Mouse (Mus musculus): ENCODE results near the gene Picalm.
"Not testable (repeated sequence)": the region's sequence is repeated elsewhere in the genome, so short reads cannot be mapped to it uniquely, and the experiment has no call there.

The Picalm gene

DNA sequence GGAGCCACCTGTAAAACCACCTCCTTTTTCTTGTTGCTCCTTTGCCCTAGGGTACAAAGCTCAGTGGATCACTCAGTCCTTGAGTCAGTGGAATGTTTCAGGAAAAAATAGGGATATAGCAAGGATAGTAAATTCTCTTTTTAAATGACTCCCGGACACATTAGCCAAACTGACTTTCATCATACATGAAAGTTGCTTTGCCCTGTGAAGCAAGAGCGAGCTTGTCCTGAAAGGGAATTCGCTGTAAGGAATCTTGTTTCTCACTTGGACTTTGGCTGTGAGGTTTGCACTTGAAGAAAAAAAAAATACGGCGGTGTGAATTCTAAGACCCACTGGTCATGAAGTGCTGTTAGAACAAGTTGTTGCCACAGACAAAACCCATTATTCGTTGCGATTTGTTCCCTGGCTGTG is 1.8 kb downstream of the Picalm start:
- no peak for DNase-seq (ENCODE audit: low spot score)

GRCm38 (mm10) chr7:90132322-90132721 is 2.3 kb downstream of the Picalm start:
- no peak for DNase-seq (ENCODE audit: low spot score)

DNA sequence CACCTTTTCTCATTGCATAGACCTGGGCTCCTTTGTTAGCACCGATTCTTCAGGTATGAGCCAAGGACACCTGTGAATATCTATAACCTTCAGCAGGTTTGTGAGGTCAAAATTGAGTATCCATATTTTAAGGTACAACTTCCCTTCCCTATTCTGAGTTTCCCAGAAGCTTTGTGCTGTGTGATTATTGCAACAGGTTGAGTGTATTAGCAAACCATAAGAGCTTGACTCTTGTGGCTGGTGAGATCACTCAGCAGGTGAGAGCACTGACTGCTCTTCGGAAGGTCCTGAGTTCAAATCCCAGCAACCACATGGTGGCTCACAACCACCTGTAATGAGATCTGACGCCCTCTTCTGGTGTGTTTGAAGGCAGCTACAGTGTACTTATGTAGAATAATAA is 6.7 kb downstream of the Picalm start:
- DNase-seq (ENCODE audit: low spot score) = no peak

DNA sequence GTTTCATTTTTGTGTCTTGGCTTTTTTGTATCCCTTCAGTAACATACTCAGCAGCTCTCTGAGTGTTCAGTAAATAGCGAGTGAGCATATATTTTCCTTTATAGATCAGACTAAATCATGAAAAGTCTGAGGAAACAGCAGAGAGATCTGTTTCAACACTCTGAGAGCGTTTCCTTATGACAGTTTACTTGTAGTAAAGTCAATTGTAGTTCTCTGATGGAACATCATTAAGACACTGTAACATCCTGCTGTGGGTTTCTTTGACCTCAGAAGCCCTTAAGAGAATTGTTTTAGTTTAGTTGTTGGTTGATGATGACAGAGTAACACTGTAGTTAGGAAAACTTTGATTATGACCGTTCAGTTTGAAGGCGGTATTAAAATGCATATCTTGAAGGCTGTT is 8.3 kb downstream of the Picalm start:
- DNase-seq (ENCODE audit: low spot score) = no peak

- no peak for DNase-seq (ENCODE audit: low spot score)
Observed at GRCm38 (mm10) chr7:90140290-90140689, 10.3 kb downstream of the Picalm start.

DNA sequence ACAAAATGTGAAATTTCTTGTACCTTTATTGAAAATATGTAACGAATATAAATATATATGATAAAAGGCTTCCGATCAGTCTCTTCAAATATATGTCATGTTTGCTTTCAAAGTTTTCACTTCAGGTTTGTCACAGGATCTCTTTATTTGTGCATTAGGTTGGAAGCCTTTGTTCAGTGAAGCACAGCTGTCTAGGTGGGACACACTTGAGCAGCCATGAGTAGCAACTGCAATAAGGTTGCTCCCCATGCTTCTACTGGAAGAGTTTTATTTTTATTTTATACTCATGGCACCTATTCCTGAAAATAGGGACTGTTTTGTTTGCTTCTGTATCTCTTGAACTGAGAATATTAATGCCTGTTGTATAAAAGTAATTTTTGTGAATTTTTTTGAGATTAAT is 14.3 kb downstream of the Picalm start:
- DNase-seq (ENCODE audit: low spot score) = no peak

DNA sequence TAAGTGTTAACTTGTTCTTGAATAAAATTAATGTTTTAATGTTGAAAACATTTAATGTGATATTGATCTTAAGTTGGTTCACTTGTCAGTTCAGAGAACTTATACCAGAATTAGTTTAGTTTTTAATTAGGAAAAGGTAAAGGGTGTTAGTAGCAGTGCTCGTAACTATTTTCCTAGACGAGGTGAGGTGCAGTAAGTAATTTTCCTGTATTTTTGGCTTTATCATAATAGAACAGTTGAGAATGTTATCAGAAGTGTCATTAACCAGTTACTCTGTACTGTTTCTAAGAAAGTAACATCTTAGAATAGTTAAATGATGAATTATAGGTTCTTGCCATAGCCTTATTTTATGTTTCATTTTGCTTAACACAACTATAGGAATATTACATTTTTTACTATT is 15.0 kb downstream of the Picalm start:
- DNase-seq (ENCODE audit: low spot score) = no peak

DNA sequence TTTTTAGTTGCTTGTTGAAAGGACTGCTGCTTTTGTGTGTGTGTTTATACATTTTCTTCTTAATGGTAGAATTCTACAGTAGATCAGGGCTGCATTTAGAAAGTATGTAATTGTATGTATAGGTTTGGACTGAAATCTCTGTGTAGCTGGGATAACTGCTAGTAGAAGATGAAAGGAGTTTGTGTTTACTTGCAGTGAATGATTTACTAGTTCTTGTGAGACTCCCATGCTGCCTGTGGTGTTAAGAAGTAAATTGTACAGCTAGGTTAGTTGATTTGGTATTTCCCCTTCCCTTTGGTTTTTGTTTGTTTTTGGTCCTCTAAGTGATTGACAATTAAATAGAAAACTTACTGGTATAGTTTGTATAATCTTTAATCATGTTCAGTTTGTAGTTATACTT is 15.4 kb downstream of the Picalm start:
- DNase-seq (ENCODE audit: low spot score) = no peak

DNA sequence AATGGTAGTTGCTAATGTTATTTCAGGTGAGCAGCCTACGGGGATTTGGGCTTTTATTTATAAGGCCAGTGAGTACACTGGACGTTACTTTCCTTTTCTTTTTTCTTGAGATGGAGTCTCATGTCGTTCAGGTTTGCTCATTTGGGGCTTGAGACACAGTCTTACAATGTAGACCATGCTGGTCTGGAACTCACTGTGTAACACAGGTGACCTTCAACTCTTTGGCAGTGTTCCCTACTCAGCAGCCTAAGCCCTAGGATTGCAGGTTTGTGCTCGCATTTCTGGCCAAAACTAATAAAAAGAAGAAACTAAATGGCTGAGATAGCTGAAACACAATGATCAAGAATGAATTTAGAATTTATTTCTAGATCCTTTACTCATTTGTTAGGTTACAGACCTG is 15.9 kb downstream of the Picalm start:
- DNase-seq (ENCODE audit: low spot score) = no peak

DNA sequence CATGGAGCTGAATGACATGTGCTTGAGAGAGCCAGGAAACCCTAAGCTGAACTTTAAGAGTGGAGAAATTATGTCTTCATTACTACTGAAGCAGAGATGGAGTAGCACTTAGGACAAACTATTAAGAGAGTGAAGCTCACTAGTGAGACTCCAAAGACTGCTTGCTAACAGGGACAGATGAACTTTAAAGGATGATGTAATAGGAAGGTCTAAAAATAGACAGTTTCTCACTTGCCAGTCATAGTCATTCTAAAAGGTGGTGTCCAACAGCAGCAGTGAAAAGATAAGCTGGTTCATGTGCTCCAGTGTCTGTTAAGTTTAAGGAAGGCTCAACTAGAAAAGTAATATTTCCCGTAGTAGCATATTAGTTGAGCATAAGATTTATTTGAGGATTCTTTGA is 16.3 kb downstream of the Picalm start:
- no peak for DNase-seq (ENCODE audit: low spot score)

DNA sequence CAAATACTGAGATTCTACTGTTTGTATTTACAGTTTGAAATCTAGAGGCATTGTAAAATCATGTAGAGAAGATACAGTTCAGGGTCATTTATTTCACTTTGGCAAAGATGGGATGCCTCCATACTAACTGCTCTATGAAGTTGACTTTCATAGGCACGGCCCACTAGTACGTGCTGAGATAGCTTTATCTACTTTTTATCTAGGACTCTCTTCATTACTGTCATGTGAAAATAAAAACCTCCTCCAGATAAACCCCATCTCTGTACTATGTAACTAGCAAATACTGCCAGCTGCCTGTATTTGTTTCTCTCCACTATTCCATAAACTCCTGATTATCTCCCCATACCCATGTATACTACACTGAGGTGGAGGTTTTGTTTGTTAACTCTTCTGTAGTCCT is 18.0 kb downstream of the Picalm start:
- no peak for DNase-seq (ENCODE audit: low spot score)

- no peak for DNase-seq (ENCODE audit: low spot score)
Observed at GRCm38 (mm10) chr7:90148516-90148915, 18.5 kb downstream of the Picalm start.

DNA sequence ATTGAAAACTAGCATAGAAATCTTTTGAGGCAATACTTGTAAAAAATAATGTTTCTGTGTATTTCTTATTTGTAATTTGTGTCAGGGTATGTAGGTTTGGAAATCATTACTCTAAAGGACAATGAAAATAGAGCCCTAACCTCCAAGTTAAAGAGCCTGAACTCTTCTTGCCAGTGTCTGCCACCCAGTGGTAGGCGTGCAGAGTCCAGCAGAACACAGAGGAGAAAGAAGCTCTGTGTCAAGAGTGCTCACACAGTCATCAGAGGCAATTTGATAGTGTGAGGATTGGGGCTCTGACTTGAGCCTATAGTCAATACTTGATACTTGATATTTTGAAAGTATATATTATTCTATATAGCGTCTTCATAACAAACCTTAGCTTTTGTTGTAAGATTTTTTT is 20.3 kb downstream of the Picalm start:
- peak; percentile 60 for DNase-seq (ENCODE audit: low spot score)

GRCm38 (mm10) chr7:90158034-90158433 is 28.0 kb downstream of the Picalm start:
- DNase-seq (ENCODE audit: low spot score) = no peak

DNA sequence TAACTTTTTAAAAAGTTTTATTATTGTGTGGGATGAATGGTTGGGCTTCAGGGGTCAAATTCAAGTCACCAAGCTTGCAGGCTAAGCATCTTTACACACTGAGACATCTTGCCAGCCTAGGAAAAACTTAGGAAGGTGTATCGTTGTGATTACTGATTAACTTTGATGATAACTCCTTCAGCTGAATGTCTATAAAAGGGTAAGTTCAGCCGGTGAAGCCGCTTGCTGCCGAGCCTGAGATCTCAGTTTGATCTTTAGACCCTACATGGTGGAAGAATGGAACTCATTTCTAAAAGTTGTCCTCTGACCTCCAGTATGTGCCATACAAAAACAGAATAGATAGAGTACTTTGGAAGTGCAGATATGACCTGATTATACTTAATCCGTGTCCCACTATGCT is 30.6 kb downstream of the Picalm start:
- DNase-seq (ENCODE audit: low spot score) = no peak

DNA sequence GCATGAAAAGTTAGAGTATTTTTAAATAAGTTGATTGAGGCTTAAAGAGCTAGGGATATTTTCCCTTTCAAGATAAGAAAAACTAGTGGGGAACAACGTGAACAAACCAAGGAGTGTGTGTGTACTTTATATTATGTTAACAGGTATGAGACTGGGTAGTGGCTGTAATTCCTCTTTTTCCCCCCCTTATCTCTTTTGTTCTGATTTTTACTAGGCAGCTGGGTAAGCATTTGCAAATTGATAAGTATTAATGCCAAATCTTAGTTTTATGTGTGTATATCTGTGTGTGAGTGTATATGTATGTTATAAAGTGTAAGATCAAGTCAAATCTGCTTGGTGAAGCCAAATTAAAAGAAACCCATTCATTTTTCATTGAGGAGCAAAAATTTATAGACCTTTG is 34.3 kb downstream of the Picalm start:
- no peak for DNase-seq (ENCODE audit: low spot score)

DNA sequence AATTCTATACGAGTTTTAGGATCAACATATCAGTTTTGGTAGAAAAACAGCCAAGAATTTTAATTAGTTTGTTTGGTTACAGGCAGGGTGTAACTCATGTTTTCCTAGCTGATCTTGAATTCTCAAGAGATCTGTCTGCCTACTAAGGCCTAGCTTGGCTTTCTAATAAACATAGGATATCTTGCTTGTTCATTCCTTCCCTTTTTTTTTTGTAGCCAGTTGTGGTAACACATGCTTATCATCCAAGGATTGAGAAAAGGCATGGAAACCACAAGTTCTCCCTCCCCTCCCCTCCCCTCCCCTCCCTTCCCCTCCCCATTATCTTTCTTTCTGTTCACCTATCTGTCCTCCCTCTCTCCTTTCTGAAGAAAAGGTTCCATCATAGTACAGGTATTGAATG is 36.0 kb downstream of the Picalm start:
- no peak for DNase-seq (ENCODE audit: low spot score)

GRCm38 (mm10) chr7:90167777-90168176 is 37.8 kb downstream of the Picalm start:
- DNase-seq (ENCODE audit: low spot score) = not testable (repeated sequence)

DNA sequence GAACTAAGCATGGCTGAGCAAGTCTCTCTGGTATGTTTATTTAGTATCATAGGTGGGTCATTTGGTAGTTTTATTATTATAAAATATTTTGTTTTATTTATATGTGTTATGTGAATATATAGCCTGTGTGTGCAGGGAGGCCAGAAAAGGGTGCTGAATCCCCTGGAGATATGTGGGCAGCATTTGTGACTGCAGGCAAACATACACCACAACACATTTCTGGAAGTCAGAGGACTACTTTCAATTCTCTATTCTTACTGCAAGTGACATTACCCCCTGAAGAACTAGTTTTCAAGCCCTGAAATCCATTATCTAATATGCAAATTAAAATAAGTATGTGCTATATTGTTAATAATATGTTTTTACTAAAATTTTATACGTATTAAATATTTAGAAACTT is 43.8 kb downstream of the Picalm start:
- no peak for DNase-seq (ENCODE audit: low spot score)

DNA sequence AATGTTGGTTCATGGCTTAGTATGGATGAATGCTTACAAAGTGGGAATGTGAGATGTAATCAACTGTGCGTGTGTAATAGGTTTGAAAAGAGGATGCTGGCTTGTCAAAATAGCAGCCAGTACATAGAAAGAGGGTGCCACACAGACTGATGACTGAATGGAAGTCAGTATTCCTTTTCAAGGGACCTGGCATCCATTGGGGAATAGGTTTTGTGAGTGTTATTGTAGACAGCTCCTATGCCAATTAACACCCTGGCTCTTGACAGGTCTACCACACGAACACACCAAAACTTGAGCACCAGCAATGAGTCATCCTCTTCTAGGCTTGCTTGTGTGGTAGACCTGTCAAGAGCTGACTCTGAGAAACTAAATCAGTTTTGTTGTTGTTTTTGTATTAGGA is 45.6 kb downstream of the Picalm start:
- no peak for DNase-seq (ENCODE audit: low spot score)

DNA sequence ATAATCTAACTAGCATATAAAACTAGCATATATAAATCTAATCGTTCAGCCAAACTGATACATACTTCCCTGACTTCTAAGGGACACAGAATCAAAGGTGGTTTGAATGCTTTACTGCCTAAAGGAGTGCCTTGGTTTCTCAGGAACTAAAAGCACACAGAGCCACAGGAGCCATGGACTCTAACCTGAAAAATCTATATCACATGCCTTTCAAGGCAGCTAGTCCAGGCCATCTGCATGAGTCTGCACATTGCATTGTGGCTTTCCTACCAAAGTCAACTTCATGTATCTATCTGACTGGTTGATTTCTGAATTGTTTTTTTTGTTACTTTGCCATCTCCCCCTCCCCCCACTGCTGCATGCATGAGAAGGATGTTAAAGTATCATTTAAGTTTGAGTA is 50.6 kb downstream of the Picalm start:
- DNase-seq (ENCODE audit: low spot score) = no peak

DNA sequence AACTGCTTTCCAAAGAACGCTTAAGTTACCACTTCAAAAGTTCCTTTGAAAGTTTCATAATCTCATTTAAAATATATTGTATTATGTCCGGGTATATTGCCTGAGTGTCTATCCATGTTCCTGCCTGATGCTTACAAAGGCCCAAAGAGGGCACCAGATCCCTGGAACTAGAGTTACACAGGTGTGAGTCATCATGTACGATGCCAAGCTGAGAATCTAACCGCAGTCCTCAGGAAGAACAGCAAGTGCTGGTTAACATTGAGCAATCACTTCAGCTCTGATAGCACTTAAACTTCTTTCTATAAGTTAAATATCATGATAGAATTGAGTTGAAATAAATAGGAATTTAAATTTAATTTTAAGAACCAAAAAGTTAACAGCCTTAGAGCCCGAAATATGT is 70.2 kb downstream of the Picalm start:
- DNase-seq (ENCODE audit: low spot score) = no peak

- no peak for DNase-seq (ENCODE audit: low spot score)
Observed at GRCm38 (mm10) chr7:90201877-90202465, 72.0 kb downstream of the Picalm start.

- DNase-seq (ENCODE audit: low spot score) = no peak
Observed at GRCm38 (mm10) chr7:90203914-90204313, 73.9 kb downstream of the Picalm start.

DNA sequence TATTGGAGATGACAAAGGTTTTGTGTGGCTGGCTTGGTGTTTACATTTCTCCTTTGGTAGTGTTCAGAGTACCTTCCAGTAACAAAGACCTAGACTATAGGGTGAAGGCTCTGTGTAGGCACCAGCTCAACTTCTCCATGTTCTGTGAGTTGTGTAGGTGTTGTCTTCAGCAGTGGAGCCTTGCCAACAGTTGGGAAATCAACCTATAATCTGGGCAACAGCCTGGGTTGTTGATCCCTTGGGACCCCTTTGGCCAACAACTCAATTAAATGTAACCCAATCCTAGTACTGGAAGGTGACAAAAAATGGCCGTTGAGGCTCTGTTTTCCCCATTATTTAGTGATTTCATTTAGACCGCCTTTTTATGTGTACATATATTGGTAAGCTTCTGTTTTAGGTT is 80.1 kb downstream of the Picalm start:
- DNase-seq (ENCODE audit: low spot score) = no peak

Measured in urinary bladder, postnatal 14 days (tissue).